Mouse (Mus musculus) urinary bladder, adult 2 months (tissue): ENCODE measurements around the gene Gys2. TPM values are rescaled to one million over a fixed set of nuclear protein-coding genes. Genes with fewer than 3 reads are reported as not detected.

Source experiments
- DNase-seq: peaks from one replicate; pipeline ENCODE4 v3.0.0; 2022; ENCODE audit warnings: low spot score
- polyA plus RNA-seq: library from polyadenylated mRNA; depleted of rRNA; stranded (reverse); fragments of >200 nt; gene quantifications from 2 replicates; pipeline ENCODE4 v1.2.3, GENCODE M21; 2012; rRNA removed

Gene Gys2
- polyA plus RNA-seq, 1 experiment: 0.44 TPM

- DNase-seq: no peak
These were observed 95.8 kb downstream of the Gys2 start for GRCm38 (mm10) chr6:142377081-142377480.

Other genes with a start within 250 kb of the Gys2 start
- gene Iapp, start 174.7 kb downstream of the Gys2 start, polyA plus RNA-seq: not detected in 2 replicates
- gene Slco1a5, start 150.1 kb downstream of the Gys2 start, polyA plus RNA-seq: not detected in 2 replicates
- 12.8 and 14.1 TPM in 2 replicates for gene Pyroxd1, start 127.5 kb downstream of the Gys2 start, polyA plus RNA-seq
- gene Recql, start 86.0 kb downstream of the Gys2 start, polyA plus RNA-seq: 12.0 and 13.2 TPM in 2 replicates
- 22.0 and 23.8 TPM in 2 replicates for gene Golt1b, start 85.9 kb downstream of the Gys2 start, polyA plus RNA-seq
- gene Spx, start 59.7 kb downstream of the Gys2 start, polyA plus RNA-seq: 1.8 and 2.0 TPM in 2 replicates
- gene Ldhb, start 34.8 kb upstream of the Gys2 start, polyA plus RNA-seq: 564 and 701 TPM in 2 replicates
- gene Kcnj8, start 98.5 kb upstream of the Gys2 start, polyA plus RNA-seq: 21.7 and 24.0 TPM in 2 replicates
- 20.2 and 33.7 TPM in 2 replicates for gene Abcc9, start 229.2 kb upstream of the Gys2 start, polyA plus RNA-seq